Mouse (Mus musculus): ENCODE measurements at regions not wholly inside any gene's neighbourhood (a gene's known extent, or its start where the extent isn't known, plus 50 kb on each side); places are given as distances from the start of the nearest gene placed in this dataset.

- in situ Hi-C loops (cut with MboI, MseI), result no loop called here
These were observed 148.1 kb upstream of the Hs6st1 start for GRCm38 (mm10) chr1:35919840-35920734.

DNA sequence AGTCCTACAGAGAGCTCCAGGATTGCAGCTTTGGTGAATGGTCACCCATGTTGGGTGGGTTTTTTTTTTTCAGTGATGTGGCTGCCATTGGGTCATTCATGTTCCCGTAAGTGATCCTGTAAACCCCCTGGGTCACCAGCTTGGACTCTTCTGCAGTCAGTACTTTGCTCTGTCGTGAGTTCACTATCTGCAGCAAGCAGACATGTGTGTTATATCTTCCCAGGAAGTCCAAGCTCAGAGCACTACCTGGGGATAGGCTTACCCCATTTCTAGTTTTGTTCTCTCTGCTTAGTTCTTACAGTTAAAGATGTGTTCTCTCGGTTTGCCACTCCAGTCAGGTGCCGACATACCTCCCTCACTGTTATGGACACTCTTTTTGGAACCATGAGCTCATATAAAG is 143.4 kb upstream of the Hs6st1 start:
- in situ Hi-C loops (cut with MboI, MseI), result no loop called here

DNA sequence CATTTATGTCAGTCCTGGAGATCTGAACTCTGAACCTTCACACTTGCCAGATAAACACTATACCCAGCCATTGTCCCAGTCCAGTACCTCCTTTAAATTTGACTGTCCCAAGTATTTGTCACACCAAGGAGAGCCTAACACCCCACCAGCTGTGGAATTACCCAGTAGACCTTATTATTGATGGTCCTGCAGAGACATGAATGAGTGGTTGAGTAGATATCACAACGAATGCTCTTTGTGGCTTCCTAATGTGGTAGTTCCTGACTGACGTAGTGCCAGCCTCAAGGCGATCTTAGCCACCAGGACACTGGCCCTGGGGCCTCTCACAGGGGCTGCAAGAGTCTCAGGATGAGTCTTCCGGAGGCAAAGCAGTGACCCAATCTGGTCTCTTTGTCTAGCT is 142.9 kb upstream of the Hs6st1 start:
- in situ Hi-C loops (cut with MboI, MseI), result no loop called here

DNA sequence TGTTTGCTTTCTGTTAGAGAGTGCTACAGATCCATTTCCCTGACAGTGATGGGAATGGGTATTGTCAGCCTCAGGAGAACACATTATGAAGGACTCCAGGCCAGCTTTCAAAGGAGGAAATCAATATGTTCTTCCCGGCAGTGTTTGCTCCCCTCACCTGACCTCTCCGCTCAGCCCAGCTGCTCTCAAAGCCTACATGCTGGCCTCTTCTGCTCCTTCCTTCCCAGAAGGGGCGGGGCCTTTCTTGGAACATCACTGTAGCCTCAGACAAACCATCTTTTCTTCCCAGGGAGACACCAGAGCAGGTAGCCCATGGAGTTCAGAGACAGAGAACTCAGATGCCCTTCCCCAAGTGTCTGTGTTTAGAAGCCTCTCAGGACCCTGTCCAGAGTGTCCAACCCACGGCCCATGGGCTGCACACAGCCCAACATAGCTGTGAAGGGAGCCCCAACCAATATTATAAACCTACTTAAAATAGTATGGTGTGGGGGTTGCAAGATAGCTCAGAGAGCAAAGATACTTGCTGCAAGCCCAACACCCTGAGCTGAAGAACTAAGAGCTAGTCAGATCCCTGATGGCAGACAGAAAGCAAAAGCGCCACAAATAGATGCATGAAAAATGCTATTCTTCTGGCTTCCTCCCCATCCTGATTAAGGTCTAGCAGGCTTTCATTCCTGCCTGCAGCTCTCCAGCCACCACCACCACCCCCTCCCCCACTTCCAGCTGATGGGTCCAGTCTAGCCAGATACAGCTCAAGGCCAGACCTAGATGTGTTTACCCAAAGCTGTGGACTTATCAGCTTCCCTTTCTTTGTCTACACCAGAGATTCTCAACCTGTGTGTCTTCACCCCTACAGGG is 141.8 kb upstream of the Hs6st1 start:
- in situ Hi-C loops (cut with MboI, MseI), result no loop called here

DNA sequence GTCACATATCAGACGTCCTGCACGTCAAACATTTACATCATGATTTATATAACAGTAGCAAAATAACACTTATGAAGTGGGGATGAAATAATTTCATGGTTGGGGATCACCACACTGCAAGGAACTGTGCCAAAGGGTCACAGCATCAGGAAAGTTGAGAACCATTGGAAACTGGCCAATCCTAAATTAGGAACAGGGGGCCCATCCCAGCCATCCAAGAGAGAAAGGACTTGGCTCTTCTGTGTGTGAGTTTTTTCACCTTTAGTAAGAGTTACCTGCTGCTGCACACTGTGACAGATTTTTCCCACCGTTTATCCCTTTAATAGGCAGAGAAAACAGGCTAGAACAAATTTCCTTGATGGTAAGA is 141.2 kb upstream of the Hs6st1 start:
- in situ Hi-C loops (cut with MboI, MseI), result no loop called here

- in situ Hi-C loops (cut with MboI, MseI), result no loop called here
These were observed 137.8 kb upstream of the Hs6st1 start for GRCm38 (mm10) chr1:35930351-35930750.

DNA sequence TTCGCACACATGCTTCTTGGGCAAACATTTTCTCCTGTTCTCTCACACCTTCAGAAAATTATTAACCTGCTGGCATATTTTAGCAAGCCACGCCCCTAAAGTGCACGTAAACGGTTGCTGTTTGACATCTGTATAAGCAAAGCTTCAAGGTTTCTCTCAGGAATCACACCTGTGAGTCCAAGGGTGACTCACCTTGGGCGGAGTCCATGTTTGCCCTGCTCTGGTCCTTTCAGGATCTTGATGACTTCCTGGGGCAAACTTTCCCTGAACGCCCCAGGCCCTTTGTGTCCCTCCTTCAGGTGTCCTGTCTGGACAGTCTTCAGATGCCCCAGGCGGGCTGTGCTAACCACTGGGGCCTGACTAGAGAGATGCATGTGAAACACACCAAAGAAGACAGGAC is 137.1 kb upstream of the Hs6st1 start:
- in situ Hi-C loops (cut with MboI, MseI), result no loop called here

- in situ Hi-C loops (cut with MboI, MseI), result no loop called here
These were observed 134.7 kb upstream of the Hs6st1 start for GRCm38 (mm10) chr1:35933511-35933910.

- in situ Hi-C loops (cut with MboI, MseI), result no loop called here
These were observed 133.0 kb upstream of the Hs6st1 start for GRCm38 (mm10) chr1:35935099-35935651.

- in situ Hi-C loops (cut with MboI, MseI), result no loop called here
These were observed 131.7 kb upstream of the Hs6st1 start for GRCm38 (mm10) chr1:35936362-35937093.

GRCm38 (mm10) chr1:35940236-35940635 is 128.0 kb upstream of the Hs6st1 start:
- in situ Hi-C loops (cut with MboI, MseI), result no loop called here

DNA sequence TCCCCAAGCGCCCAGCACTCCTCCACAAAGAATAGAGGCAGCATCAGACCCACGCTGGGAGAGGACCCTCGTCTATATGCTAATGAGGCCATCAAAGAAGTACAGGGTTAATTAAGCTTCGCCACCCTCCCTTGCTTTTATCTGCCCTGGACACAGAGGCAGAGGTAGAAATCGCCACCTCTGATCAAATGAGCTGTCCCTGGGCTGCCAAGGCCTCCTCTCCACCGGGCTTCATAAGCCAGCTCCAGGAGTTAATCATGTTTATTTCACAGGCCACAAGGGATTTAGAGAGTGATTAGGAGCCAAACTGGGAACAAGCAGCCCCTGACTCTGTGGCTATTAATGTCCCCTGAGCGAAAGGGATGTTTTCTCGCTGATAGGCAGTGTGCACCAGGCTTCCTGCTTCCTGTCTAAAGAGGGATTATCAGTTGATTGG is 126.5 kb upstream of the Hs6st1 start:
- in situ Hi-C loops (cut with MboI, MseI), result no loop called here

DNA sequence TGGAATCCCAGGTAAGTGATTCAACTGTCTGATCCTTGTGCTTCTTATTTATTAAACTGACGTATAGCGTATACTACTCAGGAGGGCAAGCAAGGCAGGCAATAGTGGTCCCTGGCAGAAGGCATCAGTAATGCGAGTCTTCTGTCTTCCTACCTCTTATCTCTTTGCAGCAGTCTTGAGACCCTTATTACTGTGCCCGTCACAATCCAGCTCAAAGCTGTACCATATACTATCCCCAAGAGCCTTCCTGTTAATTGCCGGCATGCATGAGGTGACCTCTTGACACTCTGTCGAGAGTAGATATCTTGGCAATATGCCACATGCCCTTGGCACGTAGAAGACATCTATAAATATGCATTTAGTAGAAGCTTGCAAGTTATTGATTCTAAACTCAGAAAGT is 126.0 kb upstream of the Hs6st1 start:
- in situ Hi-C loops (cut with MboI, MseI), result no loop called here

GRCm38 (mm10) chr1:35943800-35944199 is 124.4 kb upstream of the Hs6st1 start:
- in situ Hi-C loops (cut with MboI, MseI), result no loop called here

- in situ Hi-C loops (cut with MboI, MseI), result no loop called here
These were observed 123.8 kb upstream of the Hs6st1 start for GRCm38 (mm10) chr1:35944376-35944775.

GRCm38 (mm10) chr1:35944849-35945248 is 123.4 kb upstream of the Hs6st1 start:
- in situ Hi-C loops (cut with MboI, MseI), result no loop called here

- in situ Hi-C loops (cut with MboI, MseI), result no loop called here
These were observed 122.6 kb upstream of the Hs6st1 start for GRCm38 (mm10) chr1:35945596-35945995.

GRCm38 (mm10) chr1:35948104-35948503 is 120.1 kb upstream of the Hs6st1 start:
- in situ Hi-C loops (cut with MboI, MseI), result no loop called here

- in situ Hi-C loops (cut with MboI, MseI), result no loop called here
These were observed 117.1 kb upstream of the Hs6st1 start for GRCm38 (mm10) chr1:35951082-35951481.

- in situ Hi-C loops (cut with MboI, MseI), result no loop called here
These were observed 114.5 kb upstream of the Hs6st1 start for GRCm38 (mm10) chr1:35953721-35954120.

Data from T-helper 1 cell (primary cell).